Mouse (Mus musculus): Measurements from ENCODE around the gene Trarg1. TPM values are rescaled to one million over a fixed set of nuclear protein-coding genes. Genes with fewer than 3 reads are reported as not detected.

Trarg1 gene
- polyA plus RNA-seq, 1 experiment, result 0.78 TPM

GRCm38 (mm10) chr11:76734560-76734959 is 55.0 kb downstream of the Trarg1 start:
- Histone ChIP-seq H3K4me1 (ENCODE audit: control insufficient read depth, insufficient read depth, insufficient read length) (peaks cover 13% of the 10 kb centered on the region; the same call in 1 of the 2 replicates), H3K27ac (ENCODE audit: insufficient read depth, low read length) (peak overlapping the region; percentile 54; the same call in 1 of the 2 replicates), H3K4me3 (ENCODE audit: extremely low read depth, insufficient read depth, insufficient read length) (no peak overlapping the region), H3K36me3 (ENCODE audit: control insufficient read depth, insufficient read depth, low read length) (peaks cover 17% of the 10 kb centered on the region), H3K27me3 (ENCODE audit: control insufficient read depth, insufficient read depth, low read length) (no peaks in the 10 kb centered on the region)
- 7% methylated on average over 3 of the region's 3 CpGs for WGBS
- no peak for TF ChIP-seq CTCF (IDR thresholded peaks at IDR 0.05; ENCODE audit: extremely low read depth, insufficient read depth, insufficient read length, insufficient replicate concordance)
- no peak for TF ChIP-seq POLR2A (IDR thresholded peaks at IDR 0.05; ENCODE audit: low read depth, low read length)
- DNase-seq (ENCODE audit: low read depth in 1 of 2, low spot score in 2 of 2), result peak in 1 of 2 experiments; percentile 26

- no peak for DNase-seq (ENCODE audit: low read depth in 1 of 2, low spot score in 2 of 2)
- Histone ChIP-seq H3K36me3 (ENCODE audit: control insufficient read depth, insufficient read depth, low read length) (peaks cover 10% of the 10 kb centered on the region), H3K4me3 (ENCODE audit: extremely low read depth, insufficient read depth, insufficient read length) (no peak overlapping the region), H3K4me1 (ENCODE audit: control insufficient read depth, insufficient read depth, insufficient read length) (peaks cover 13% of the 10 kb centered on the region; the same call in 1 of the 2 replicates), H3K27ac (ENCODE audit: insufficient read depth, low read length) (peak overlapping the region; percentile 92), H3K27me3 (ENCODE audit: control insufficient read depth, insufficient read depth, low read length) (no peaks in the 10 kb centered on the region)
- no peak for TF ChIP-seq CTCF (IDR thresholded peaks at IDR 0.05; ENCODE audit: extremely low read depth, insufficient read depth, insufficient read length, insufficient replicate concordance)
- no peak for TF ChIP-seq POLR2A (IDR thresholded peaks at IDR 0.05; ENCODE audit: low read depth, low read length)
- 17% methylated on average over 4 of the region's 4 CpGs for WGBS
Measured at GRCm38 (mm10) chr11:76735753-76736324, 56.2 kb downstream of the Trarg1 start.

DNA sequence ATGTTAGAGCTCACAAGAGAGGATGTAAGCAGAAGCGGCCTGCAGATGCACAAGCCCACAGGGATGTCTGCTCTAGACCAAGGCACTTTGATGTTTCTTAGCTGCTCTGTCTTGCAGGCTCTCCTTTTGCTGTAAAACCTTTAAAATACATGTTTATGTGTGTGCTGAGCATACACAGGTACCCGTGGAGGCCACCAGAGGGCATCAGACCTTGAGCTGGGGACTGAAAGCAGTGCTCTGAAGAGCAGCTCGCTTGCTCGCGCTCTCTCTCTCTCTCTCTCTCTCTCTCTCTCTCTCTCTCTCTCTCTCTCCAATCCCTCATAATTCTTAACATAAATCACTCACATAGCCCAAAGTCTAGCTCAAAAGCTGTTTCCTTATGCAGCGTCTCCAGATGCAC is 59.5 kb downstream of the Trarg1 start:
- Histone ChIP-seq H3K4me1 (ENCODE audit: control insufficient read depth, insufficient read depth, insufficient read length) (peaks cover 13% of the 10 kb centered on the region; the same call in 1 of the 2 replicates), H3K27ac (ENCODE audit: insufficient read depth, low read length) (no peak overlapping the region), H3K36me3 (ENCODE audit: control insufficient read depth, insufficient read depth, low read length) (peaks cover 8% of the 10 kb centered on the region), H3K4me3 (ENCODE audit: extremely low read depth, insufficient read depth, insufficient read length) (no peak overlapping the region), H3K27me3 (ENCODE audit: control insufficient read depth, insufficient read depth, low read length) (no peaks in the 10 kb centered on the region)
- DNase-seq (ENCODE audit: low read depth in 1 of 2, low spot score in 2 of 2), result peak; percentile 17 to 26
- 0 out of 2 replicates have a peak, but pooled peaks have one; percentile 24 for TF ChIP-seq CTCF (IDR thresholded peaks at IDR 0.05; ENCODE audit: extremely low read depth, insufficient read depth, insufficient read length, insufficient replicate concordance)
- TF ChIP-seq POLR2A (IDR thresholded peaks at IDR 0.05; ENCODE audit: low read depth, low read length), result no peak
- WGBS, result 77% methylated on average over 6 of the region's 6 CpGs

- Histone ChIP-seq H3K27me3 (ENCODE audit: control insufficient read depth, insufficient read depth, low read length) (no peaks in the 10 kb centered on the region), H3K27ac (ENCODE audit: insufficient read depth, low read length) (no peak overlapping the region), H3K4me3 (ENCODE audit: extremely low read depth, insufficient read depth, insufficient read length) (no peak overlapping the region), H3K4me1 (ENCODE audit: control insufficient read depth, insufficient read depth, insufficient read length) (no peaks in the 10 kb centered on the region), H3K36me3 (ENCODE audit: control insufficient read depth, insufficient read depth, low read length) (peaks cover 11% of the 10 kb centered on the region)
- DNase-seq (ENCODE audit: low read depth in 1 of 2, low spot score in 2 of 2), result no peak
- no peak for TF ChIP-seq CTCF (IDR thresholded peaks at IDR 0.05; ENCODE audit: extremely low read depth, insufficient read depth, insufficient read length, insufficient replicate concordance)
- no peak for TF ChIP-seq POLR2A (IDR thresholded peaks at IDR 0.05; ENCODE audit: low read depth, low read length)
- WGBS, result 96% methylated on average over 7 of the region's 7 CpGs
Measured at GRCm38 (mm10) chr11:76742511-76742910, 62.9 kb downstream of the Trarg1 start.

DNA sequence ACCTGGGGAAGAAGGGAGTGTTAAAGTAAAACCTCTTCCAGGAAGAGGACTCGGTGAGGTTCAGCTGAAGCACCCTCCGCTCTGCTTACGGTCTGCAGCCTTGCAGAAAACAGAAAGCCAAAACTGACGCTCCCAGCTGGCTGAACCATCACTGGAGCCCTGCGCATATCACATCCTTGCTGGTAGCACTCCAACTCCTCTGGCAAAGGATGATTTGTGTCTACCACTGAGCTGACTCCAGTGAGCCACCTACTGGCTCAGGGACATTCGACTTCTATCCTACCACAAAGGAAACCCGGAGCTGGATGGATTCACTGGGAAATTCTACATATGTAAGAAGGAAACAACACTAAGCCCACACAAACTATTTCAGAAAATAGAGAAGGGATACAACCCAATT is 64.9 kb downstream of the Trarg1 start:
- no peak for TF ChIP-seq POLR2A (IDR thresholded peaks at IDR 0.05; ENCODE audit: low read depth, low read length)
- no peak for TF ChIP-seq CTCF (IDR thresholded peaks at IDR 0.05; ENCODE audit: extremely low read depth, insufficient read depth, insufficient read length, insufficient replicate concordance)
- peaks cover 23% of the 10 kb centered on the region for H3K36me3 ChIP-seq (ENCODE audit: control insufficient read depth, insufficient read depth, low read length)
- H3K27ac ChIP-seq (ENCODE audit: insufficient read depth, low read length), result no peak overlapping the region
- WGBS, result 86% methylated on average over 7 of the region's 7 CpGs
- H3K4me3 ChIP-seq (ENCODE audit: extremely low read depth, insufficient read depth, insufficient read length), result no peak overlapping the region
- no peak for DNase-seq (ENCODE audit: low read depth in 1 of 2, low spot score in 2 of 2)
- no peaks in the 10 kb centered on the region for H3K4me1 ChIP-seq (ENCODE audit: control insufficient read depth, insufficient read depth, insufficient read length)
- no peaks in the 10 kb centered on the region for H3K27me3 ChIP-seq (ENCODE audit: control insufficient read depth, insufficient read depth, low read length)

DNA sequence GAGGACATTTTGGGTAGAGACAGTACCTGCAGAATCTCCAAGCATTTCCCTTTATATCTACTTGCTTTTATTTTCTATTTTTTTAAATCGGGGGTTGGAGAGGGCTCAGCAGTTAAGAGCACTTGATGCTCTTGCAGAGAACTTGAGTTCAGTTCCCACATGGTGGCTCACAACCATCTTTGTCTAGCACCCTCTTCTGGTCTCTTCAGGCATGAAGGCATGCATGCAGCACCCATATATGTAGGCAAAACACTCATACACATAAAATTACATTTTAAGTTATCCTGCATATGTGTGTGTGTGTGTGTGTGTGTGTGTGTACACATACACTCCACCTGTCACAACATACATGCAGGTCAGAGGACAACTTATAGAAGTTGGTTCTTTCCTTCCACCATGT is 66.3 kb downstream of the Trarg1 start:
- H3K27ac ChIP-seq (ENCODE audit: insufficient read depth, low read length), result no peak overlapping the region
- H3K36me3 ChIP-seq (ENCODE audit: control insufficient read depth, insufficient read depth, low read length), result peaks cover 26% of the 10 kb centered on the region
- no peaks in the 10 kb centered on the region for H3K4me1 ChIP-seq (ENCODE audit: control insufficient read depth, insufficient read depth, insufficient read length)
- H3K4me3 ChIP-seq (ENCODE audit: extremely low read depth, insufficient read depth, insufficient read length), result no peak overlapping the region
- DNase-seq (ENCODE audit: low read depth in 1 of 2, low spot score in 2 of 2), result no peak
- TF ChIP-seq POLR2A (IDR thresholded peaks at IDR 0.05; ENCODE audit: low read depth, low read length), result no peak
- TF ChIP-seq CTCF (IDR thresholded peaks at IDR 0.05; ENCODE audit: extremely low read depth, insufficient read depth, insufficient read length, insufficient replicate concordance), result no peak
- no peaks in the 10 kb centered on the region for H3K27me3 ChIP-seq (ENCODE audit: control insufficient read depth, insufficient read depth, low read length)
- WGBS, result 92% methylated on average over 1 of the region's 1 CpGs

Other genes with a start within 250 kb of the Trarg1 start
- 37.2 and 41.9 TPM in 2 replicates for gene Abr, start 57.5 kb upstream of the Trarg1 start, polyA plus RNA-seq (2012; rRNA removed)
- gene Bhlha9, start 7.3 kb upstream of the Trarg1 start, polyA plus RNA-seq (2012; rRNA removed), result not detected in 2 replicates
- 11.8 and 12.2 TPM in 2 replicates for gene Gosr1, start 83.8 kb downstream of the Trarg1 start, polyA plus RNA-seq (2012; rRNA removed)
- 3.4 and 4.7 TPM in 2 replicates for gene Cpd, start 167.2 kb downstream of the Trarg1 start, polyA plus RNA-seq (2012; rRNA removed)
- not detected in 2 replicates for gene Tmigd1, start 222.4 kb downstream of the Trarg1 start, polyA plus RNA-seq (2012; rRNA removed)
- 5.9 and 6.2 TPM in 2 replicates for gene Blmh, start 245.0 kb downstream of the Trarg1 start, polyA plus RNA-seq (2012; rRNA removed)

Data from spleen, adult 2 months (tissue).